Mouse (Mus musculus) lung, postnatal 0 days (tissue): ENCODE data around the gene Ccnt2. TPM values are rescaled to one million over a fixed set of nuclear protein-coding genes. Genes with fewer than 3 reads are reported as not detected.
A peak's percentile ranks its signal among the peaks of the same experiment; 100 is the strongest.
"Not testable (repeated sequence)": the region's sequence is repeated elsewhere in the genome, so short reads cannot be mapped to it uniquely, and the experiment has no call there.

Experiments
- ATAC-seq: fragments of 200-750 bp; cut with Nextera tagmentation; 2 replicates; pipeline ENCODE4 v1.8.0; 2017; ENCODE audit warnings: moderate library complexity
- DNase-seq: peaks from one replicate; pipeline ENCODE4 v3.0.0-alpha.2; 2016; ENCODE audit warnings: low spot score
- H3K27ac ChIP-seq: fragments of 300-500 bp; sonication (generic); 2 replicates; pipeline ENCODE4 v1.5.1; 2014; ENCODE audit warnings: antibody characterized with exemption, mild to moderate bottlenecking, low read length, mixed read lengths
- H3K27me3 ChIP-seq: fragments of 300-500 bp; sonication (generic); replicated peaks from 2 replicates; pipeline ENCODE4 v1.6.1; 2014; ENCODE audit warnings: low read length, mixed read lengths; ENCODE audit not compliant: insufficient read depth
- H3K36me3 ChIP-seq: fragments of 300-500 bp; sonication (generic); 2 replicates; pipeline ENCODE4 v1.6.1; 2014; ENCODE audit warnings: low read length, mixed read lengths; ENCODE audit not compliant: insufficient read depth
- H3K4me1 ChIP-seq: fragments of 300-500 bp; sonication (generic); 2 replicates; pipeline ENCODE4 v1.6.1; 2014; ENCODE audit warnings: antibody characterized with exemption, low read depth, low read length, mixed read lengths; ENCODE audit not compliant: insufficient read depth
- H3K4me2 ChIP-seq: fragments of 300-500 bp; sonication (generic); replicated peaks from 2 replicates; pipeline ENCODE4 v1.6.1; 2014; ENCODE audit warnings: low read depth, mild to moderate bottlenecking, low read length, moderate library complexity, mixed read lengths
- H3K4me3 ChIP-seq: fragments of 300-500 bp; sonication (generic); 2 replicates; pipeline ENCODE4 v1.5.1; 2014; ENCODE audit warnings: low read depth, low read length
- H3K9ac ChIP-seq: fragments of 300-500 bp; sonication (generic); replicated peaks from 2 replicates; pipeline ENCODE4 v1.6.1; 2014; ENCODE audit warnings: low read depth, mild to moderate bottlenecking
- H3K9me3 ChIP-seq: fragments of 300-500 bp; sonication (generic); 2 replicates; pipeline ENCODE4 v1.6.1; 2016; ENCODE audit warnings: low read length, mixed read lengths
- CTCF ChIP-seq: IDR thresholded peaks from 2 replicates; pipeline ENCODE4 v1.5.1; 2016; ENCODE audit warnings: antibody characterized with exemption, mild to moderate bottlenecking
- EP300 ChIP-seq: IDR thresholded peaks from 2 replicates; pipeline ENCODE4 v1.6.1; 2016; ENCODE audit warnings: antibody characterized with exemption, mild to moderate bottlenecking, control low read depth
- WGBS: fragments of 180-500 bp; shearing (Covaris S2); extraction: QIAGEN DNeasy Blood & Tissue Kit; methylation state at CpG from one replicate; pipeline ENCODE4 v1.1.7; 2014; 5-methylcytosine and 5-hydroxymethylcytosine counted together
- polyA plus RNA-seq: library from polyadenylated mRNA; unstranded; fragments of >200 nt; fragmentation: Nextera tagmentation; extraction: Ambion mirVana; gene quantifications from 2 replicates; pipeline ENCODE4 v1.2.1, GENCODE M21; 2015

Gene Ccnt2
- polyA plus RNA-seq, 1 experiment from 2014 or later = 43.7 TPM

GRCm38 (mm10) chr1:127750401-127751102 is 23.4 kb upstream of the Ccnt2 start:
- no peaks in the 10 kb centered on the region for H3K9me3 ChIP-seq
- H3K36me3 ChIP-seq = no peaks in the 10 kb centered on the region
- no peaks in the 10 kb centered on the region for H3K27me3 ChIP-seq
- H3K27ac ChIP-seq = no peak overlapping the region; the same call in 1 of the 2 replicates
- no peak overlapping the region for H3K4me2 ChIP-seq
- no peak for TF ChIP-seq CTCF
- no peak for TF ChIP-seq EP300
- no peak overlapping the region for H3K4me3 ChIP-seq
- ATAC-seq = peak; percentile 76
- H3K4me1 ChIP-seq = no peaks in the 10 kb centered on the region
- DNase-seq = peak; percentile 50
- WGBS = 31% methylated on average over 11 of the region's 11 CpGs
- H3K9ac ChIP-seq = no peak overlapping the region

GRCm38 (mm10) chr1:127755806-127756205 is 18.2 kb upstream of the Ccnt2 start:
- peak; percentile 31 for ATAC-seq
- TF ChIP-seq CTCF = no peak
- TF ChIP-seq EP300 = no peak
- peaks cover 3% of the 10 kb centered on the region; the same call in 1 of the 2 replicates for H3K4me1 ChIP-seq
- H3K27ac ChIP-seq = peak overlapping the region; percentile 57
- H3K9me3 ChIP-seq = no peaks in the 10 kb centered on the region
- H3K4me3 ChIP-seq = no peak overlapping the region
- H3K36me3 ChIP-seq = no peaks in the 10 kb centered on the region
- no peak overlapping the region for H3K4me2 ChIP-seq
- no peaks in the 10 kb centered on the region for H3K27me3 ChIP-seq
- H3K9ac ChIP-seq = no peak overlapping the region
- peak; percentile 46 for DNase-seq
- 26% methylated on average over 4 of the region's 4 CpGs for WGBS

- TF ChIP-seq CTCF (no peak), EP300 (peak; percentile 41)
- Histone ChIP-seq H3K36me3 (no peaks in the 10 kb centered on the region), H3K4me3 (no peak overlapping the region), H3K27ac (peak overlapping the region; percentile 57), H3K9ac (no peak overlapping the region), H3K4me1 (peaks cover 3% of the 10 kb centered on the region; the same call in 1 of the 2 replicates), H3K9me3 (no peaks in the 10 kb centered on the region), H3K4me2 (no peak overlapping the region), H3K27me3 (no peaks in the 10 kb centered on the region)
- ATAC-seq (peak; percentile 55), DNase-seq (peak; percentile 65)
- 38% methylated on average over 5 of the region's 5 CpGs for WGBS
Measured at GRCm38 (mm10) chr1:127756331-127757163, 17.4 kb upstream of the Ccnt2 start.

- not testable (repeated sequence) for H3K27me3 ChIP-seq, H3K36me3 ChIP-seq, ATAC-seq, DNase-seq, H3K4me2 ChIP-seq, H3K27ac ChIP-seq, H3K4me3 ChIP-seq, H3K4me1 ChIP-seq, H3K9ac ChIP-seq, H3K9me3 ChIP-seq
- WGBS = 89% methylated on average over 3 of the region's 3 CpGs
Measured at GRCm38 (mm10) chr1:127757164-127757545, 16.8 kb upstream of the Ccnt2 start.

DNA sequence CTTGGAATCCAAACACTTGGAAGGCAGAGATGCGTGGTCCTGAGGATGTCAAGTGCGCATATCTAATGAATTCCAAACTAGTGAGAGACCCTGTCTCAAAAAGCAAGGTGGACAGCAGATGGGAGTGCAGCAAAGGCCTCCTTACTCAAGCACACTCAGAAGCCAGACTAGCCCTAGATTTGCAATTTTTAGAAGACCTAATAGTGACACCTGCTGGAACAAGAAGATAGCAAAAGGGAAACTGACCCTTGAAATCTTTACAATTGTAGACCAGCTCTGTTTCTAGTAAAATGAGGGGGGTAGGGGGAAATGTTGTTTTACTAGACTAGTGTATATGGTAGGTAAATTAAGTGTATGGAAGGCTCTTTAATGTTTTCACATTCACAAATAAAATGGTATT is 8.5 kb upstream of the Ccnt2 start:
- DNase-seq = peak; percentile 72
- Histone ChIP-seq H3K4me2 (no peak overlapping the region), H3K4me1 (no peaks in the 10 kb centered on the region), H3K36me3 (no peaks in the 10 kb centered on the region), H3K9me3 (no peaks in the 10 kb centered on the region), H3K9ac (no peak overlapping the region), H3K4me3 (no peak overlapping the region), H3K27ac (no peak overlapping the region), H3K27me3 (no peaks in the 10 kb centered on the region)
- 63% methylated on average over 2 of the region's 2 CpGs for WGBS
- no peak for ATAC-seq
- TF ChIP-seq EP300 (no peak), CTCF (peak; percentile 66)

- no peaks in the 10 kb centered on the region for H3K27me3 ChIP-seq
- 88% methylated on average over 2 of the region's 2 CpGs for WGBS
- DNase-seq (no peak), ATAC-seq (no peak)
- no peak overlapping the region for H3K27ac ChIP-seq
- TF ChIP-seq CTCF (no peak), EP300 (no peak)
- no peaks in the 10 kb centered on the region for H3K36me3 ChIP-seq
- no peaks in the 10 kb centered on the region for H3K4me1 ChIP-seq
- H3K9ac ChIP-seq = no peak overlapping the region
- H3K9me3 ChIP-seq = no peaks in the 10 kb centered on the region
- H3K4me3 ChIP-seq = no peak overlapping the region
- no peak overlapping the region for H3K4me2 ChIP-seq
Measured at GRCm38 (mm10) chr1:127766741-127767140, 7.2 kb upstream of the Ccnt2 start.
